Mouse (Mus musculus): Measurements from ENCODE around the gene Plcxd1. TPM values are rescaled to one million over a fixed set of nuclear protein-coding genes. Genes with fewer than 3 reads are reported as not detected.
"Not testable (repeated sequence)": the region's sequence is repeated elsewhere in the genome, so short reads cannot be mapped to it uniquely, and the experiment has no call there.

Gene Plcxd1
- polyA plus RNA-seq (2012), result 0.02 TPM in 1 of 2 replicates, not detected in the other

- TF ChIP-seq GATA1 (IDR thresholded peaks at IDR 0.05; ENCODE audit: low read length), result no peak
Observed at GRCm38 (mm10) chr5:110099656-110100580, at the start of gene Plcxd1. Gene Plcxd1 (plus strand): TSS chr5:110099969.

GRCm38 (mm10) chr5:110057637-110058408, 41.9 kb upstream of the Plcxd1 start:
- TF ChIP-seq GATA1 (IDR thresholded peaks at IDR 0.05; ENCODE audit: low read length), result no peak

- TF ChIP-seq GATA1 (IDR thresholded peaks at IDR 0.05; ENCODE audit: low read length), result not testable (repeated sequence)
Observed at GRCm38 (mm10) chr5:110072413-110072812, 27.4 kb upstream of the Plcxd1 start, which contains the start of gene Gm17655. Gene Gm17655 (minus strand): TSS chr5:110072513.

GRCm38 (mm10) chr5:110082961-110083360, 16.8 kb upstream of the Plcxd1 start:
- no peak for TF ChIP-seq GATA1 (IDR thresholded peaks at IDR 0.05; ENCODE audit: low read length)

- TF ChIP-seq GATA1 (IDR thresholded peaks at IDR 0.05; ENCODE audit: low read length), result no peak
Observed at GRCm38 (mm10) chr5:110086161-110086866, 13.5 kb upstream of the Plcxd1 start.

GRCm38 (mm10) chr5:110091546-110091945, 8.2 kb upstream of the Plcxd1 start:
- no peak for TF ChIP-seq GATA1 (IDR thresholded peaks at IDR 0.05; ENCODE audit: low read length)

GRCm38 (mm10) chr5:110094030-110094846, 5.5 kb upstream of the Plcxd1 start, which contains the start of gene Gm35315:
Gene Gm35315 (minus strand): TSS chr5:110094420.
- no peak for TF ChIP-seq GATA1 (IDR thresholded peaks at IDR 0.05; ENCODE audit: low read length)

GRCm38 (mm10) chr5:110094847-110095213, 4.9 kb upstream of the Plcxd1 start:
- TF ChIP-seq GATA1 (IDR thresholded peaks at IDR 0.05; ENCODE audit: low read length), result no peak

- no peak for TF ChIP-seq GATA1 (IDR thresholded peaks at IDR 0.05; ENCODE audit: low read length)
Observed at GRCm38 (mm10) chr5:110098991-110099477, 735 bp upstream of the Plcxd1 start.

- no peak for TF ChIP-seq GATA1 (IDR thresholded peaks at IDR 0.05; ENCODE audit: low read length)
Observed at GRCm38 (mm10) chr5:110100921-110101631, 1.3 kb downstream of the Plcxd1 start.

- TF ChIP-seq GATA1 (IDR thresholded peaks at IDR 0.05; ENCODE audit: low read length), result no peak
Observed at GRCm38 (mm10) chr5:110101716-110102347, 2.1 kb downstream of the Plcxd1 start.

- no peak for TF ChIP-seq GATA1 (IDR thresholded peaks at IDR 0.05; ENCODE audit: low read length)
Observed at GRCm38 (mm10) chr5:110102429-110102828, 2.7 kb downstream of the Plcxd1 start.

- no peak for TF ChIP-seq GATA1 (IDR thresholded peaks at IDR 0.05; ENCODE audit: low read length)
Observed at GRCm38 (mm10) chr5:110102853-110103625, 3.3 kb downstream of the Plcxd1 start.

Data from G1E-ER4 (cell line).